Mouse (Mus musculus) MN1 (cell line): Measurements from ENCODE around the gene Cacna1c.

Source experiments
- DNase-seq: peaks from one replicate; pipeline ENCODE4 v3.0.0-alpha.2; 2016; ENCODE audit warnings: low spot score

Cacna1c gene

GRCm38 (mm10) chr6:118742701-118743100 is 453.5 kb downstream of the Cacna1c start:
- DNase-seq = no peak

DNA sequence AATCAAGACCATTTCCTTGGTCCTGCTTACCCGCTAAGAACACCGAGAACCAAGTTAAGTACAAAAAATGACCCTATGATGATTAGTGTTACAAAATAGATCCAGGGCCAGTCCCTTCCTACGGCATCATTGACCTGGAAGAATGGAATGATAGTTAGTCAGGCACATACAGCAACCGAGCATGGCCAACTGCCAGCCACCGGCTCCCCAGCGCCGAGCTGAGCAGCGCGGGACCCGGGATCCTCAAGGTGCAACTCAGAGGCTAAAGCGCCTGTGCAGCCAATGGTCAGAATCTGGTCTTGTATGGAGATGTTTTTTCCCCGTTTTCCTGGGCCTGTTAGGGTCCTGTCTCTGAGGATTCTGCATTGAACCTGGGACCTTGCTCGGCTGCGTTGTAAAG is 454.4 kb downstream of the Cacna1c start:
- DNase-seq = no peak

DNA sequence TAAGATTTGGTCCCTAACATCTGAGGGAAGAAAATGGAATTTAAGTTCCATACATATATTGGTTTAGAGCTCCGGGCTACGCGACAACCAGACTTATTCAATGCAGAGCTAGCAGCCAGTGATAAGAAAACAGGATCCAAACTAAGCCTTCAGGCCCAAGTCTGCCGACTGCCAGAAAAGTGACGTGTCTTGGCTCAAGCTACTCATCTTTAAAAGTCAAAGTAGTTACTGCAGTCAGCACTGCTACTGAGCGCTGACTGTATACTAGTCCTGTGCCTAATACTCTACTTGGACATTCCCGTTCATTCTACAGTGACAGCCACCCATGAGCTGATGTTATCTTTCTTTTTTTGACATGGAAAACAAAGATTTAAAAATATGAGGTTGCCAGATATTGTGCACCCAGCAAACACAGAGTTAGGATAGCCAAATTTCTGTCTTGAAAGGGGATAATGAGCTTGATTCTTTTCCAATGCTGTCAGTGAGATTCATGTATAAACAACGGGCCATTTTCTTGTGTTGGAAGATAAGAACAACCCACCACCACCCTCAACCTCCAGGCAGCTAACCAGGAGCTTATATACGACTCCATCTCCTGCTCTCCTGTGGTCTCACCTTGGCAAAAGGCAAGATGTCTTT is 456.1 kb downstream of the Cacna1c start:
- DNase-seq = no peak

DNA sequence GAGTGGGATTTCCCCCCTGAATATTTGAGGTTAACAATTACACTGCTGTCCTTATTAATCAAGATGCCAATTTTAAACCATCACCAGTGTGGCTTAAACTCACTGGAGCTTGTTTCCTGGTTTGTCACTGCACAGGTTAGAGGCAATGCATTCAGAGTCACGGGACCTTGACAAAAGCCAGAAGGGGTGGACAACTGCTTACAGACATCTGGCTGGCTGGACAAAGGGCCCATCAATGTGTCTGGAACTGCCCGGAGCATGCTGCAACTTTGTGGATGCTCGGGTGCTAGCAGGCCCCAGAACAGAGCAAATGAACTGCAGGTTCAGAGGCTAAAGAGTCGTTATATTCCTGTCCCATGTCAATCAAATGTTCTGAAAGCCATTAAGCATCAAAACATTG is 456.9 kb downstream of the Cacna1c start:
- peak; percentile 52 for DNase-seq

DNA sequence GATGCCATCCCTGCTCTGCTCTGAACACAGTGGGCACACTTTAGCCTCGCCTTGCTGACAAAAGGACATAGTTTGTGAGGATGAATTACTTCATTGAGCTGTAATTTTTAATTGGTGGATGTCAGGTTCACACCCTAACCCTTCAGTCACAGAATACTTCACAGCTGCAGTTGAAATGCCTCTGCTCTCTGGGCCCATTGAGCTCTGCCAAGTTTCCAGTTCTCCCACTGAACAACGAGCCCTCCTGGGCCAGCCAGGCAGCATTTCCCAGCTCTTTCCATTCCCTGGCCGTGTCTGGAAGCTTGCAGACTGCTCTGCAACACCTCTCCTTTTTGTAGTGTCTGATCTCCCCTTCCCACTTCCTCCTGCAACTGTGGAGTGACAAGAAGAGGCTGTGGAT is 457.6 kb downstream of the Cacna1c start:
- DNase-seq = no peak

GRCm38 (mm10) chr6:118737078-118737477 is 459.1 kb downstream of the Cacna1c start:
- no peak for DNase-seq

GRCm38 (mm10) chr6:118736491-118736890 is 459.7 kb downstream of the Cacna1c start:
- no peak for DNase-seq

DNA sequence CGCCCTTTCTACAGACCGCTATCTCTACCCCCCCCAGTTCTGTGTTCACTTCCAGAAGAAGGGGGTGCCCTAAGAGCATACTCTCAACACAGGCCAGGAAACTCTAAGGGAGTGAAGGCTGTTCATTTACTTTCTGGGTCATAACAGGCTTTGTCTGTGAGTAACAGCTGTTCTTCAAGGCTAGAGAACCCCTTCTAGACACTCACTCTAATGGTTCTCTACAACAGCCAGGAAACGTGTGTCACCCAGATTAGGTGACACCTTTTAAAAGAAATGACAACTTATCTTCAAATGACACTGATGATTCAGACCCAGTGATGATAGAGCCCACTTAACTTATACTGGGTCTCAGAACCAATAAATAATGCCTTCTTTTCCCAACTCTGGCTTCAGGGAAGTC is 461.1 kb downstream of the Cacna1c start:
- no peak for DNase-seq

DNA sequence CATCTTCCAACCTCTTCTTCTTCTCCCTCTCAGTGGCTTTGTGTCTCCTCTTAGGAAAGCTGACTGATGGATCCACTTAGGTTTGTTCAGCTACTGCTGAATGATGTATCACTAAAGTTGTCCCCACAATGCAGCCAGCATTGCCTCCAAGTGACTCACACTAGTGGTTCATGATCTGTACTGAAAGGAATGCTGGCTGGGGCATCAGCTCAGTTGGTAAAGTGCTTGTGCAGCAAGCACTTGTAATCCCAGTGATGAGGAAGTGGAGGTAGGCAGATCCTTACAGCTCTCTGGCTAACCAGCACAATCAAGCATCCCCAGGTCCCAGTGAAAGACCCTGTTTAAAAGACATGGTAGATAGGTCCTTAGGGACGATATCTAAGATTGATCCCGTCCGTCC is 464.3 kb downstream of the Cacna1c start:
- no peak for DNase-seq

GRCm38 (mm10) chr6:118724908-118725307 is 471.3 kb downstream of the Cacna1c start:
- DNase-seq = peak; percentile 86

- DNase-seq = no peak
Measured at GRCm38 (mm10) chr6:118724388-118724787, 471.8 kb downstream of the Cacna1c start.

- no peak for DNase-seq
Measured at GRCm38 (mm10) chr6:118722336-118722735, 473.9 kb downstream of the Cacna1c start.

GRCm38 (mm10) chr6:118719486-118719885 is 476.7 kb downstream of the Cacna1c start:
- DNase-seq = no peak

- DNase-seq = no peak
Measured at GRCm38 (mm10) chr6:118713286-118713685, 482.9 kb downstream of the Cacna1c start.

GRCm38 (mm10) chr6:118711677-118712322 is 484.4 kb downstream of the Cacna1c start:
- no peak for DNase-seq

DNA sequence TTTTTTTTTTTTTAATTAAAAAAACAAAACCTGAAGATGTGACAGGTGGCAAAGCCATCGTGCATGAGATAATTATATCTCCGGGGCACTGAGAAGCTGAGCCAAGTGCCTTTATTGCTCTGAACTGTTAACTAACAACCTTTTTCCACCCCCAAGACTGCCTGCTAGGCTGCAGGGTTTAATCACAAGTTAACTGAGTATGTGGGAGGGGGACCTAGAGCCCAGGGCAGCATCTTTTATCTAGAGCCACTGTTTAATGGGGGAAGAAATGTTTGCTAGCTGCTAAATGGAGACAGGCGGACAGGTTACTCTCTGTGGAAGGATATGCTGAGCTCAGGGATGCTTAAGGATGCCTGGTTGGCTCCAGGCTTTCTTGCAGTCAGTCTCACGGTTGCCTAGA is 489.2 kb downstream of the Cacna1c start:
- DNase-seq = no peak

DNA sequence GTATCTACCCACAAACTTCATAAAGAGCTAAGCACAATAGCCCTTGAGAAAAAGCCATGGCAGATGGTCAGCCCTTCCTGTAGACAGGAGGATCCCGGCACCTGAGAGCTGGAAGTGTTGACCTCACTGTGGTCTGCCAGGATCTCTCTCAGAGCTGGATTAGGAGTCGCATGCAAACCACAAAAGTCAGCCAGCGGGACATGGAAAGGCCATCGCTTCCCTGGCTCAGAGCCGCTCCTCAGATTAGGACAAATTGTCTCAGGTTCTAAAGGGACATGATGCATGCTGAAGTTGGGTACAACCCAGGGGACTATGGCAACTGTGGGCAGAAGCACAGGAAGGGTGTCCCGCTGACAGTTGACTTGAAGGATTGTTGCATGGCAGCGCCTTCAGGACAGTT is 490.4 kb downstream of the Cacna1c start:
- DNase-seq = no peak

GRCm38 (mm10) chr6:118694626-118695025 is 501.6 kb downstream of the Cacna1c start:
- no peak for DNase-seq

GRCm38 (mm10) chr6:118689447-118689846 is 506.8 kb downstream of the Cacna1c start:
- DNase-seq = no peak

DNA sequence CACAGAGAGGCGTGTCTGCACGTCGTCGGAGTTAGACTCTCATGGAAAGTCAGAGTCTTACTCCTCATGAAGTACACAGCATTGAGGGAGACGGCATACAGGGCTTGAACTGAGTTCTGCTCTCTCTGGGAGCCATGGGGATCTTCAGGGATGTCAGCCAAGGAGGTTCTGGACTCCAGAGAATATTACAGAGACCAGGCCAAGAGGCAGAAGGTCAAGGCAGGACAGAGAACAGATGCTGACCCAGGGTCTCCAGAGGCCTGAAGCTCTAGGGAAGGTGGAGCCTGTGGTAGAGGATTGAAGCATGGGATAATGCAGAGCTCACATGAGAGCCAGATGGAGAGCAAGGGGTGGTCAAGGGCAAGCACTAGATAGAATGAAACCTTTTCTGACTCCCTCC is 507.4 kb downstream of the Cacna1c start:
- DNase-seq = peak; percentile 9

DNA sequence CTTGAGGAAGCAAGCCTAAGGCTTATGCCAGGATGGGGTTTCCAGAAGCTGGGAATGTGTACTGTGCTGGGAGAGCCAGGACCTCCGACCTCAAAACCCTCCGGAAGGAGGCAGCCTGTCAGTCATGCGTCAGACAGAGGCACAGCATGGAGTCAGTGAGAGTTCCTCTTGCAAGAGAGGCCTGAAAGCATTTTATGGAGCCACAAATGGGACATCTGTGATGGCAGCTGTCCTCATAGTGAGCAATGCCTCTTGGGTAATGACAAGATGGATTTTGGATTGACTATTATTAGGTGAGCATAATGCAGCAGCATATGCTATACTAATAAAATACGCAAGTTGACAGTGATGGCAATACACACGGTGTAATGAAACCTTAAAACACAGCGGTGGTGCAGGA is 515.4 kb downstream of the Cacna1c start:
- DNase-seq = no peak

DNA sequence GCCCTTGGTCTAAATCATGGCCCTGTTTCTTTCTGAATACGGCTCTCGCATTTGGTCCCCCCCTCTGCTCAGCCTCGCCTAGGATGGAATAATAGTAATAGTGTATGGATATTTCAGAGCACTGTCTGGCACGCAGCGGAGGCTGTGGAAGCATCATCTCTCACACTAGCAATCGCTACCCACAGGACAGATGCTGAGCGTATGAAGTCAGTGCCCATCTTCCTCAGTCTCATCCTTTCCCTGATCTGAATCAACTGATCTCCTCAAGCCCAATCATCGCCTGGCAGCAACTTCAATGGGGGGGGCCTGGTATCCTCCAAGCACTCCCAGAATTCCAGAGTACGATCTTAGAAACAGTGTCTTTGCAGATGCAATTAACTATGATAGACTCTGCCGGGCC is 518.2 kb downstream of the Cacna1c start:
- DNase-seq = no peak

- no peak for DNase-seq
Measured at GRCm38 (mm10) chr6:118677306-118677705, 518.9 kb downstream of the Cacna1c start.

DNA sequence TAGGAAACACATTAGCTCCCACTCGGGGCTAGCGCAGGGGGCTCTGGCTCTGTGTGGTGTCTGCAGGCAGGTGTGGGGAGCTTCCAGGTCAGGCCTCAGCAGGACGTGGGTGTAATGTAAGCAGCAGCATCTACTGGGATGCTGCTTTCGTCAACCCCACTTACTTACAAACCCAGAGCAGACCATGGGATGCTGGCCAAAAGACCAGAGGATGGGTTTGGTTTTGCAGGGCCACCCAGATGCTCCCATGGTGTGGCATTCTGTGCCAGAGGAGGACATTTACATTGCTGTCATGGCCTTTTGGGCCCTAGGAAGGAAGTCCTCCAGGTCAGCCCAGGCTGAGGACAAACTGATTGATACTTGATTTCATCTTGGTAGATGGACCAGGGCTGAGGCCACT is 521.4 kb downstream of the Cacna1c start:
- no peak for DNase-seq
